Mouse (Mus musculus): ENCODE results near the gene Fer1l4.
A peak's percentile ranks its signal among the peaks of the same experiment; 100 is the strongest.

Gene Fer1l4

DNA sequence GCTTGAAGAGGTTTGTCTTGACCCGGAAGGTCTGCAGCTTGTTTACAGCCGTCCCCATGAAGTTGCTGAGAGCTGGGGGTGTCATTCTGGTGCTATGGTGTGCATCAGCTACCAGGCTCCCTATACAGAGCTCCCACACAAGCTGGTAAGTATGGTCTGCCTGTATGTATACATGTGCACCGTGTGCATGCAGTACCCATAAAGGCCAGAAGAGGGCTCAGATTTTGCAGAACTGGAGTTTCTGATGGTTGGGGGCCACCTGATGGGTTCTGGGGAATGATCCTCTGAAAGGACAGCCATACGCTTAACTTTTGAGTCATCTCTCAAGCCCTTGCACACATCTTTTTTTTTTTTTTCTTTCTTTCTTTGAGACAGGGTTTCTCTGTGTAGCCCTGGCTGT lies 47.4 kb downstream of the Fer1l4 start:
- no peak for DNase-seq

DNA sequence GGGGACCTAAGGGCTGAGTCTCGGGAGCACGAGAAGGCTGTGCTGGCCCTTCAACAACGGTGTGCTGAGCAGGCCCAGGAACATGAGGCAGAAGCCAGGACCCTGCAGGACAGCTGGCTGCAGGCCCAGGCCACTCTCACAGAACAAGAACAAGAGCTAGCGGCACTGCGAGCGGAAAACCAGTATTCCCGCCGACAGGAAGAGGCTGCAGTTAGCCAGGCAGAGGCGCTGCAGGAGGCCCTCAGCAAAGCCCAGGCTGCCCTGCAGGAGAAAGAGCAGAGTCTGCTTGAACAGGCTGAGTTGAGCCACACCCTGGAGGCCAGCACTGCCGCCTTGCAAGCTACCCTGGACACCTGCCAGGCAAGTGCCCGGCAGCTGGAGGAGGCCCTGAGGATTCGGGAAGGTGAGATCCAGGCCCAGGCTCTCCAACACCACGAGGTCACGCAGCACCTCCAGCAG lies 60.9 kb downstream of the Fer1l4 start:
- DNase-seq, result peak; percentile 65

DNA sequence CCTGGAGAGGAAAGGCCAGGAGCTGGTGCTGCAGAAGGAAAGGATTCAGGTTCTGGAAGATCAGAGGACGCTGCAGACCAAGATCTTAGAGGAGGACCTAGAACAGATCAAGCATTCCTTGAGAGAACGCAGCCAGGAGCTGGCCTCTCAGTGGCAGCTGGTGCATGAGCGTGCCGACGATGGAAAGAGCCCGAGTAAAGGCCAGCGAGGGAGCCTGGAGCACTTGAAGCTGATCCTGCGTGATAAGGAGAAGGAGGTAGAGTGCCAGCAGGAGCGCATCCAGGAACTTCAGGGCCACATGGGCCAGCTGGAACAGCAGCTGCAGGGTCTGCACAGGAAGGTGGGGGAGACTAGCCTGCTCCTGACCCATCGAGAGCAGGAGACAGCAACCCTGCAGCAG lies 61.6 kb downstream of the Fer1l4 start:
- DNase-seq, result no peak

DNA sequence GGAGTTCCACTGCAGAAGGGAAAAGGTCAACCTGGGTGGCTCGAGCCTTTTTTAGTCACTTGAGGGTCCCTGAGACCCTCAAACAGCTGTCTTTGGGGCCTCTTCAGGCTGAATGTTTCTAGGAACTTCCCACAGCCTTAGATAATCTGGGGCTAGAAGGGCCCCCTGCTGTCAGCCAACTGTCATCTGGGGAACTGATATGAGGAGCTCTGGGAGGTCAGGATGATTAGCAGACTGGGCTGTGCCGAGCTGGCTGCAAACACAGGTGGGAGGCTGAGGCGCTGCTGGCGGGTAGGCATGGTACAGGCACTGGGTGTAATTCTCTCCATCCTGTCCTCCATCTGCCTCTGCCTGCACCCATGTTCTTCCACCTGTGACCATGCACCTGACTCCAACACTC lies 63.7 kb downstream of the Fer1l4 start:
- DNase-seq, result no peak

DNA sequence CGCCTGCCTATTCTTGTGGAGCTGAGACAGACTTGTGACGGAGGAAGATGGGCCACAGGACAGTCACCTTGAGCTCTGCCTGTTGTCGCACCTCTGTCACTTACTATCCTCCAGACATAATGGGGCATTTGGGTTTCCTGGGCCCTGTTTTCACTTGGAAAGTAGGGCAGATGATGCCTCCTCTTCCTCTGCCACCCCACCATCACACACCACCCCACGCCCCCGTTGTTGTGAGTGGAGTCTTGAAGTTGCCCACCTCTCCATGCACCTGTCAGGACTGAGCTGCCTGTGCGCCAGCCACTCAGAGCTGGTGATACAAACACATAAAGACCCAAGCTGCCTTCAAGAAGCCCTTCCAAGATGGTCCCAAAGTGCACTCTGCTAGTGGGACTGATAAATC lies 65.6 kb downstream of the Fer1l4 start:
- DNase-seq, result no peak

DNA sequence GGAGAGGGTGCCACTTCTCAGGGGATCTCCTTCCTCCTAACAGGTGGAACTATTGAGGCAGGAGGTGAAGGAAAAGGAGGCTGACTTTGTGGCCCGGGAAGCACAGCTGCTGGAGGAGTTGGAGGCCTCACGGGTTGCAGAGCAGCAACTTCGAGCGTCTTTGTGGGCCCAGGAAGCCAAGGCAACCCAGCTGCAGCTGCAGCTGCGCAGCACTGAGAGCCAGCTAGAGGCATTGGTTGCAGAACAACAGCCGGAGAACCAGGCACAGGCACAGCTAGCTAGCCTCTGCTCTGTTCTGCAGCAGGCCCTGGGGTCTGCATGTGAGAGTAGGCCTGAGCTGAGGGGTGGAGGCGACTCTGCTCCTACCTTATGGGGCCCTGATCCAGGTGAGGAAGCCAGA lies 67.0 kb downstream of the Fer1l4 start:
- no peak for DNase-seq

DNA sequence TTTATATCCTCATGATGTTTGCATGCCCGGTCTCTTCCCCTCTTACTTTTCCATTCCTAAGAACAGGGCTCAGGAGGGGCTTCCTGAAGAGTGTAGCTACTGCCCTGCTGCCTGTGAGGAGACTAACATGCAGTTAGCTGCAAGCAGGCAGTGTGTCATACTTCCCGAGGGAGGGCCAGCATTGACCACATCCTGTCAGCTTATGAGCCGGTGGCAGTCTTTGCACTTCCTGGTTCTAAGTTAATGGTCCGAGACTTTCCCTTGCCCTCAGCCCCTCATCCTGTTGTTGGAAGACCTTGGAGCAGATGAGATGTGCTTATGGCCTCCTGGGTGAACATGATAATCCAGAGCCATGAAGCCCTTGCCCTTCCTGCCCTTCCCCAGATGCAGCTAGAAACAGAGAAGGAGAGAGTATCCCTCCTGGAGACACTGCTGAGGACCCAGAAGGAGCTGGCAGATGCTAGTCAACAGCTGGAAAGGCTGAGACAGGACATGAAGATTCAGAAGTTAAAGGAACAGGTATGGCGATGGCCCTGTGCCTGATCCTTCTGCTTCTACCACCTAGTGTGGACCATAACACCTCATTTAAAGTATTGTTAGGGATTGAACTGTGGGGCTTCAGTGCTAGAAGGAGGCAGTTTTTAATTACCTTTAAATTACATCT lies 73.3 kb downstream of the Fer1l4 start:
- DNase-seq, result peak; percentile 15

DNA sequence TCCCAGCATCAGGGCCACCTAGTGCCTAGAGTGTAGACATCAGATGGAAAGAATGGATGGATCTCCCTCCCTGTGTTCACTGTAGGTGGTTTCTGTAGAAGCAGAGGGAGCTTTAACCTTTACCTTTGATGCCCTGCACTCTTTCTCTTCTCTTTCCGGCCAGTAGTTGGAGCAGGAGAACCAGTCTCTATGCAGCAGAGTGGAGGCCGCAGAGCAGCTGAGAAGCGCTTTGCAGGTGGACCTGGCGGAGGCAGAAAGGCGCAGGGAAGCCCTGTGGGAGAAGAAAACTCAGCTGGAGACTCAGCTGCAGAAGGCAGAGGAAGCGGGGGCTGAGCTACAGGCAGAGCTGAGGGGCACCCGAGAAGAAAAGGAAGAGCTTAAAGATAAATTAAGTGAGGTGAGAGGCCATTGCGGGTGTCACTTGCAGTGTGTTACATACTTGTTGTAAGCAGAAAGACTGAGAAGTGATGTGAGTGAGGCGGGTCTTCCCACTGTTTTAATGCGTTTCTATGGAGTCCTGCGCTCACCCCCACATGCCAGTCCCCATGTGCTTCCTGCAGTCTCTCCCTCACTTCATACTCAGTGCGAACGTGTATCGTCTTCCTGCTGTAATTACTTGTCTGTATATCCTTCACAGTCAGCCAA lies 78.5 kb downstream of the Fer1l4 start:
- DNase-seq, result no peak

DNA sequence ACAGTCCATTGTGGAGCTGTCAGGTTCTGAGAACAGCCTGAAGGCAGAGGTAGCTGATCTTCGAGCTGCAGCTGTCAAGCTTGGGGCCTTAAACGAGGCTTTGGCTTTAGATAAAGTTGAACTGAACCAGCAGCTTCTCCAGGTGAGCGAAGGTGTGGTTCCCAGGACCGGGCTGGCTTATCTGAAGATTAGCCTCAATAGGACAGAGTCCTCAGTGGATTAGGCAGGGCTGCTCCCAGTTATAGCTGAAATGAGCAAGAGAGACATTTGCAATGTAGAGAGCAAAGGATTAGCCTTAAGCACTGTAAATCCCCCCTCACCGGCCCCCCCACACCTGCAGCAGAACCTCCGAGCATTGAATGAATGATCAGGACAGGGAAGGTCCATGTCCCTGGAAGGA lies 79.4 kb downstream of the Fer1l4 start:
- DNase-seq, result no peak

Data from kidney, adult 18-20 months (tissue).